Mouse (Mus musculus) skeletal muscle tissue, adult 2 months (tissue): ENCODE data around the gene Epha3.

Experiments used
- DNase-seq: peaks from one replicate; pipeline ENCODE4 v3.0.0-alpha.2; 2012; ENCODE audit warnings: low read depth, low spot score

Gene Epha3

DNA sequence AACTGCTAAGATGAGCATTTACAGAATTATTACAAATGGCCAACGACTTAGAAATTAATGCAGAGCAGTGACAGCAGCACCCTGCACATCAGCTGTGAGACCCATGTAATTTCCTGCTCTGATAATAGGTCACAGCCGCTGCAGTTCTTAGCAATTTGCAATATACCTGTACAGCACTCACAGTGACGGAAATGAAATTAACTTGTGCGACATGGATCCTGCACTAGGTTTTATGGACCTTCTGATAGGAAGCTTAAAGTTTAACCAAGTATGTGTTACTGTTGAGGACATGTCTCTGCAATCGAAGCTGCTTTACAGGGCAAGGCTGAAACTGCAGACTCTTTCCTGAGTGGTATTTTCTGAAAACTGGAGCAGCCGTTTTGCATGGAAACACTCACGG, 80.4 kb downstream of the Epha3 start:
- no peak for DNase-seq

DNA sequence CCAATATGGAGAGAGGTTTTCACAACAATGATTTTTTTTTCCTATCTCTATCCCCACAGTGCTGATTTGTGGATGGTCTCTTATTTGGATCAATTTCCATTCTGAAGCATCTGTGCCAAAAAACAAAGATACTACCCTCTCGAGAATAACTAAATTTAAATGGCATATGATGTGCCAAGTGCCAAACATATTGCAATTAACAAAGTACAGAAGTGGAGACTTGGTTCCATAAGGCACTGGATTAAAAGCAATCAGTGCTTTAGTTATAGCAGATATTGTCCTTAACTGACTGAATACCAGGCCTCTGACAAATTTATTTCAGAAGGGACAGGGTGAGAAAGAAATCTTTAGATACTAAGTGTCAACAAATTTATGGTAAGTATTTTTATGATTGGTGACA, 81.9 kb downstream of the Epha3 start:
- no peak for DNase-seq

DNA sequence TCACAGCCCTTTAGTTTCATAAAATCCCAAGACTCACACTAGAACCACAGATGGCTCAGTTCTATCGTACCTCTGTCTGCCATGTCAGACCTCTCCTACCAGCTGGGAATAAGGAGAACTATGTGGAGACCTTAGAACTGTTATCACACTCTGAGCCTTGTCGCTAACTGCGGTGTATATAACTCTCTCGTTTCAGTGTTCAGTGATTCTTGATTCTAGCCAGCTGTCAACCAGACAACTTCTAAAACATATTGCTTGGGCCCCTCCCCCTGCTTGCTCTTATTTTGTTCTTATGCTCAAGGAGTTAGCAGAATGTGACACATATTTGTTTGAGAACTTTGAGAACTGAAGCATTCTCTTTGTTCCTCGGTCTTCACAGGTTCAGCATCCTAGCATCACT, 83.8 kb downstream of the Epha3 start:
- DNase-seq: no peak

DNA sequence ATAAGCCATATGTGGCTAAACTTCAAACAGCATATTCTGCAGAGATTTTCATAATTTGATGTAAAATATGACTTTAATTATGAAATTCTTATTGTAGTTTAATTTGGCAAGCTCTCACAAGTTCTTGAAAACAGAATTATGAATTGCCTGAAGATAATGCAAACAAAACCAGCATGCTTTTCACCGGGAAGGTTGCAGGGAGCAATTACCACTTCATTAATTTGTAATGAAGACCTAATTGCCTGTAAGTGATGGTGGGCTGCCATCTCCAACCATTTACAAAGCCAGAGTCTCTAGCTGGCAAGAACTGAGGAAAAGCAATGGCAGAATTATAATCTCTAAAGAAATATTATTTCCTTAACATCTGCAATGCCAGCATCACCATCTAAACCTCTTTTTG, 86.2 kb downstream of the Epha3 start:
- DNase-seq: no peak

DNA sequence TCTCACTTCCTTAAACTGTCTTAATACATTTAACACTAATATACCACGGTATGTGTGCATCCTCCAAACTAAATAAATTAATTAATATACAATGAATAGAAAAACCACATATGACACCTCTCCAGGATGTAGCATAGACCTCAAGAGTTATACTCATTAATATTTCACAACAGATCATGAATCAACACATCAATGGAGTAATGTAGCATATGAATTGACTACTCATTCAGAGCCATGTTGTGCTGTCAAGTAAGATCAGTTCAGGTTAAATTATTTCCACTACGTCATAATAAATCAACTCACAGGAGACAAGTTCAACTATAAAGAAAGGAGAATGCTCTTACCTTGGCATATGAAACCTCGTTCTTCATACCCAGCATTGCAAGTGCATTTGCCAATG, 91.4 kb downstream of the Epha3 start:
- DNase-seq: no peak

DNA sequence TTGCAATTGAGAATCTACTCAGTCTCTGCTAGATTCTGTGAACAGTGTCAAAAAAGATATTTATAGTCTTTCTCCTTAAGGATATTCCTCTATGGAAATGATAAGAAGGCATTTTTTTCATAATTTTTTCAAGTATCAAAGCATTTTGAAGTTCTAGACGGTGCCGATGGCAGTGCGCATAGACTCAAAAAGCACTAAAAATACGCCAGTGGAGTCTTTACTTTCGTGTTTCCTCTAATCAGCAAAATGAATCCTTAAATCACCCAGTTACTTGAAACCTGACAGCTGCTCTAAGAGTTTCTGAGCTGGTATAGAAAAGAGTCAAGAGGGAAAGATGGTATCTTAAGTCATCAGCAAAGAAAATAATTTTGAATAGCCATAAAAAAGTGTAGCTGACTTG, 96.4 kb downstream of the Epha3 start:
- no peak for DNase-seq

DNA sequence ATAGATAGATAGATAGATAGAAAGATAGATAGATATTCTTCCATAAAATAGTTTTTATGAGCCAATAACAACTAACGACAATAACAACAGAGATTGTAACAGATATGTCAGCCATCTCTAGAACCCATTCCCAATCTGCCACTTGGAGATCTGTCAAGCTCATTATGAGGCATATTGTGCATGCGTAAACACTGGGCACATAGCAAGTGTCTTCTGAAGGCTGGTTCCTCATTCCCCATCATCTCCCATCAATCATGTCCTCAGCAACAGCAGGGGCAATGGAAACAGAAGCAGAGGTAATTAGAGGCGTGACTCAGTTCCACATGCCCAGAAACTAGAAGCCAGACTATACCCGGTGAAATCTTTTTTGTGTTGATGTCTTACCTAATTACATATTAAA, 102.8 kb downstream of the Epha3 start:
- no peak for DNase-seq

DNA sequence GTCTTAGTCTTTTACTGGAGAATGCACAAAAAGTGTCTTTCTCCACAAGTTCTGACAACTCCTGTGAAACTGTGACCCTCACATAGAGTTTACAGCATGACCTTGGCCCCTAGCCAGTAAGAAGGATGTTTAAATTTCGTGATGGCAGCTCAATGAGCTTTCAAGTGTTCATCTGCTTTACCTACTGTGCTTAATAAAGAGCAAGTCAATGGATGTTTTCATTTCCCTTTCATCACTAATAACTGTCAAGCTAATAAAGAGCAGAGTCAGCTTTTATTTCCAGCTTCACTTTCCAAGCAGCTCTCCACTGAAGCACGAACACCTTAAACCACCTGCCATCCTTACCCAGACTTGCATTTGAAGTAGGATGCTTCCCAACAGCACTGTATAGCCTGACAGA, 103.9 kb downstream of the Epha3 start:
- no peak for DNase-seq

DNA sequence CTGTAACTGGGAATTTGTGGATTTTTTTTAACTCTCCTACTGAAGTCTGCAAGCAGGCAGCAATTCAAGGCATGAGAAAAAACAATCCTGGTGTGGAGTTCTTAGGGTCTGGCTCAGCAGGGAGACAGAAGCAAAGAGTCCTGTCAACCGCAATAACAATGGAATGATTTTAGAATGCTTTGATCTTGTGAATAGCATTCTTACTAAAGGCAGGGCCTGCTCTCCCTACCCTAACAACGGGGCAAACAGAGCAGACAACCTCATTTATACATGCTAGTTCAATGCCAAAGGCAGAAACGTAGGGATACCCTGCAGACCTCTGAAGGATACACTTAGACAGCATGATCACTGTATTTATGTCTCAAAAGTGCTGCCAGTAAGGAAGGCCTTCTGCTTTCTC, 110.9 kb downstream of the Epha3 start:
- DNase-seq: no peak

DNA sequence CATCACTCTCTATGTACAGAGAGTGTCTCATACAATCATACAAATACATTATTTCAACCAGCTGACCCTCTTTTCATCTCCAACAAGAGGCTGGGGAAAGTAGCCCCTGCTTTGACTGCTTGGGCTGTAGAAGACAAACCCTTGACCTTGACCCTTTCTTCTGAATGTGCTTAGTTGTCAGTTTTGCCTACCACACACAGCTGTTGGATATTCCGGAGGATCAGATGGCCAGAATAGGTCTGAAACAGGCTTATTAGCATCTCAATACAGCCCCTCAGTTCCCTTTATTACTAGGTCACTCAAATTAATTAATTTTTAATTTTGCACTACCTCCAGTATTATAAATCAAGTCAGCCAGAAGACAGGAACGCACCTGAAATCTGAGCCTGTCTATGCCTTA, 116.2 kb downstream of the Epha3 start:
- no peak for DNase-seq

DNA sequence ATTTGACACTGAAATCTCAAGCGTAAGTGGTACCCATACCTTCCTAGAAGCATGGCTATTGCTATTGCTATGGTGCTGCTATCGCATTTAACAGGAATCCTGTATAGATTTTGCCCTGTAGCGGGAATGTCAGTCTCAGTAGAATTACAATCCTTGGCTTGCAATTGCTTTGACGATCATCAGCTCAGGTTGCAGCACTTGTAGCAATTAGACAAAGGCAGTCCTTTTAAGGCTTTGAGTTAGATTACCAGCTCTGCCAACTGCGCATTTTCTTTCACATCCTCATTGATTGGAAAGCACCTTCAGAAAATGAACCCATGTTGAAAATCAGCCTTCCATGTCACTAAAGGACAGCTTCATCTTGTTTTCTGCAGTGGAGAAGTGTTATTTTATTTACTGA, 118.5 kb downstream of the Epha3 start:
- no peak for DNase-seq

DNA sequence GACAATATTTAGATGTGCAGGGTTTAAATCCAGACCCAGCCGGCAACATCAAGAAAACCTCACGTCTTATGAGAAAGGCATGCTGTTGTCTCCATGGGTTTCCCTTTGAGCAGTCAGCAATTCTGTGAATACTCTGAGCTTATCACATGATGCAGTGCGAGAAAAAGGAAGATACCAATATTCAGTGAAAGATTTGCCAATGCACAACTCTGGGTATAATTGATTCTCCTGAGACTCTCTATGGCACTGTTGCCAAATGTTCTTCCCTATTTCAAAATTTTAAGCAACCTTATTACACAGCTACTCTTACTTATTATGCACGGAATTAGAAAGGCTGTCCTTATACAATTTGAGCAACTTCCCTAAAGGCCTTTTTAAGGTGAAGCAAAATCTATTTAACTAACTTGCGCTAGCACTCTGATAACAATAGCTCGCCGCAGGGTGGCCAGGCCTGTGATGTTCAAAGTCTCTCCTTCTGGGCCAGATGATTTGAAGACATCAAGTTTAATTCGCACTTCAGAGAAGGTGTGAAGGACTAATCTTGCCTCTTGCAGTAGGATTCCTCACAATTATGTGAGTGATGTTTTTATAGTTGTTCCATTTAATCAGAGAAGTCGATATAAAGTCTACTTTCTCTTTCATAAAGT, 120.6 kb downstream of the Epha3 start:
- DNase-seq: no peak

DNA sequence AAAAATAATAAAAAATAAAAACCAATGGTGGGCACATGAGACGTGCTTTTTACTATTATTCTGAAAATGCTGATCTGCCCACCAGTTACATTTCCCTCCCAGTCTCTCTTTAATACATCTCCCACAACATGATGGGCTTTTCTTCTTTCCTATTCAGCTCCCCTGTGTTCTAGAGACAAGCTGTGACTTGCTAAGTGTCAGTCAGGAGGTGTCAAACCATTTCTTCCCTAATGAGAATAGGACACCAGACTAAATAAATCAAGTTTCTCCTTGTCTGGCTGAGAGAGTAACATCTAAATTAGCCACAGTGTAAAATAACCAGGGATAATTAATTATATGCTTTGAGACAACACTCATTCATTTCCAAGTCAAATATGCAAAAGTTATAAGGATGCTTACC, 144.7 kb downstream of the Epha3 start:
- DNase-seq: no peak

DNA sequence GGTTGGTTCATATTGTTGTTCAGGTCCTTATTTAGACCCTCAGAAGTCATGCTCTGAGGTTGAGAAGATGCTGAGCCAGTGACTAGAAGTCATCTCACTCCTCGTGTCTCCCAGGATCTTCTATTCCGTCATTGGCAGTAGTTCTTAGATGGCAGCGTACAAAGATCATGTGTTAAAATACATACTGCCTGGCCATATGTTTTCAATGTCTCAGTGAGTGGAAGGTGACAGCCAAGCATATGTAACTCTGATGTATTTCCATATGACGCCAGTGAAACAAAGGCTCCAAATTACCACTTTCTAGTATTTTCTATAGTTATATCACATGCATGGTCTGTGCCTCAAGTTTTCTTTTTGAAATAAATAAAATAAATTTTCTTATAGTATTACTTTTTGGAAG, 146.7 kb downstream of the Epha3 start:
- no peak for DNase-seq

DNA sequence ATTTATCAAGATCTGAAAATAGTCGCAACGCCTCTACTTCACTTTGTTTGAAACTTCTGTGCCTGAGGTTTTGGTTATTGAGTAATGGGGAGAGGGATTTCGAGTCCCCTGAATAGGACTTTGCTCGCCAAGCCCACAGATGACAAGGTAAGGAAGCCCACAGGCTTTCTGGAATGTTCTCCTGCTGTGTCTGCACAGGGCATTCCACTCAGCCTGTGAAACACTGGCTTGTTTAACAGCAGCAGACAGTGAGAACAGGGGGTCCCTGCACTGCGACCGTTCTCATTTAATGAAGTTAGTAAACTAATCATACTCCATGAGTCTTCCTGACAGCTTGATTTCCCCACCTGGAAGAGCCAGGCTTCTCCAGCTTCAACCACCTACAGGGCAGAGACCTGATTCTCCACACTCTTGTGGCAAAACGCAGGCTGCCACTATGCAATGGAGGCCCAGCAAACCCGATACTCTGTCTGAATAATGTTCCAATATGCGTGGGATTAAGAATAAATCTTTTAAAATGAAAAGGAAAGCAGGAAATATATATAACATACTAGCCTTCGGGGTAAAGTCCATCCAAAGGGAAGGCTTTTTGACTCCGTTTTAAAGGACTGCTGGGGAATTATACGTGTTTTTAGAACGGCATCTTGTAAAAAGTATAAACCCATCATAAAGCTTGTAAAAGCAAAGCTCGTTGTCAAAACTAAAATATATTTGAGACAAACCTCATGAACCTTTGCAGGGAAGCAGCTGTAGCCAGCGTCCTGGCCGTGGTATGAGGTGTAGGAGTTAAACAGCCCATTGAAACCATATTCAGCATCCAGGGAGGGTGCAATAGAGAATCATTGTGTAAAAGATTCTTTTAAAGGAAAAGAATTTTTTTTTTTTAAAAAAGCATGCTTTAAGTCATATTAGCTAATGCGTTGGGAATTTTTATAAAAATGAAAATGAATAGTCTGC, 156.8 kb downstream of the Epha3 start:
- no peak for DNase-seq

DNA sequence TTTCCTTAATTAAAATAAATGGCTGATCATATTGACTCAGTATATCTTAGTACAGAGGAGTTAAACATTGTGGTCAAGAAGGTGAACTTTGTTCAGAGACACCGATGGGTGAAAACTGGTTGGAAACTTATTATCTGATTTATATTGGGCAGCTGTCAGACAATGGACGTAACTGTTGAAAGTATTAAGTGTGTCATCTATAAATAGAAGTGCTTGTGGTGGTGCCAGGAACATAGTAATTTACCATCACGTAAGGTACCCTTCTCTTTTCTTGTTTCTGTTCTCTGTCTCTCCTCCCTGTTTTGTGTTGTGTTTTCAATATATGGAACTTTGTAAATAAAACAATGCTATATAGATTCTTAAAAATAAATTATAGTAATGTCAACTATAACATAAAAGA, 174.6 kb downstream of the Epha3 start:
- no peak for DNase-seq

DNA sequence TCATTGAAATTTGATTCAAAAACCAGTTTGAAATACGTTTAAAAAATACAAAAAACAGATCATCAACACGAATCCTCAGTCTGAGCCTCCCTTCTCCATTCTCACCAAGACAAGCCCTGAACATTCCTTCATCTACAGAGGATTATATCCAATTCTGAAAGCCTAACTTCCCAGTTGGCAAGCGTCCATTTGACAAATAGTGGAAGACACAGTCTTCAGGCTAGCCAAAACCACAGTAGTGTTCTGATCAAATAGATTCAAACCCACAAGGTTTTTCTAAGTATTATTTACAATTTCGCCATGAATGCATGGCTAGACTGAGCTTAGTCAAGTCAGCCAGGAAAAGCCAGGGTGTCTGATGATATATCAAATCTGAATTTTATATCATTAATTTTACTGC, 179.8 kb downstream of the Epha3 start:
- DNase-seq: no peak

DNA sequence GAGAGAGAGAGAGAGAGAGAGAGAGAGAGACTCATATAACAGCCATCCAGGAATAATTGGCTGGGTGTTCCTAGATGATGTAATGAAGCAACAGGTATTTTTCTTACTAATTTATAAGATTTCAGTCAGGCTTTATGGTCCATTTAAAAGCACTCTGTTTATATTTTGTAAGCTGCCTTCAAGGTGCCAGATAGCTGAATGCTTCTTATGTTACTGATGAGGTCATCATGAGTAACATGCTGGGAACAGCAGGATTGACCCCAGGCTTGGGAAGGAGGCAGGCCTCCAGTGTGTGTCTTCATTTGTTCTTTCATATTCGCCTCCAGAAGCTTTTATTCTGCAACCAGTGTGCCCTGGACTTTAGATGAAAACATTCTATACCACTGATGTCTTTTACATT, 189.5 kb downstream of the Epha3 start:
- DNase-seq: peak; percentile 7

DNA sequence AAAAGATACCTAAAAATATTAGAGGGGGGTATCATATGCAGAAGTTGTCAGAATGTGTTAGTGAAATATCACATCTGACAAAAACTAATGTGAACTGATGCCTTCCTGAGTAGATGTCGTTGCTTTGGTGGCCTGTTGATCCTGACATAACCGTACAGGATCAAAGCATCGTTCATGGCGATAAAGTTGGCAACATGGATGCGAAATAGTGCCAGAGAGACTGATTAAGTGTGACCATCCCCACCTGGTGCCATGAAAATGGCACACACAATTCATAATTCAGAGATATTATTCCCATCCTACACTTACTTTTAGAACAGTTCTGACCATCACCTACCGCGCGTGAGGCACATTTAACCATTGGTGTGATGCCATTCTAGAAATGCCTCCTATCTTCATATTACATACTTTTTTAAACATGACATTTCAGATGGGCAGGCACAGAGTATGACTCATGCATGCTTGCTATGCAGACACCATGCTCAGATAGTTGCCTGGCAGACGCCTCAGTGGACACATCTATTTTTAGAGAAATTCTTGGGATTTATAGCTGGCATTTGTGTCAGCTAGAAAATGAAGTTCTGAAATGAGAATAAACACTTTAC, 190.6 kb downstream of the Epha3 start:
- DNase-seq: peak; percentile 45

DNA sequence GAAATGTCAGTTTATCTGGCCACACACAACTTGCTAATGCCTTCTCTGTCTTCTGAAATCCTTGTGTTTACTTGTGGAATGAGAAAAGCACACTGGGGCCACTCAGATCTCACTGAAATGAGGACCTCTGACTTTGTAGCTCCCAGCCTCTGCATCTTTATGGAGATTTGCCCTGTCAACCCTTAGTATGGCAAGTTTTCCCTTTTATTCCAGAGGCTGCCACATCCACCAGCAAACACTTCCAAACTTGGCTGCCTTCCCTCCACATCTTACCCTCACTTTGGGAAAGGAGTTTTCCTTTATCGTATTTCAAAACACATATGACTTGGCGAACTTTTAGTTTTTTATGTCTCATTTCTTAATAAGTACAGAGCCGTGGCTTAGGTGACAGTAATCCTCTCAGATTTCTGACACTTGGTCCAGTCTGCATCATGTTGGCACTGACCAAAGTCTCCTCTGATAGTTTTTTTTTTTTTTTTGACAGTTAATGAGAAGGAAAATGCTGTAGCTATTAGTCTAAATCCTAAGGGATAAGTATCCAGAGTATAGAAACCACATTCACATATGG, 198.0 kb downstream of the Epha3 start:
- no peak for DNase-seq

DNA sequence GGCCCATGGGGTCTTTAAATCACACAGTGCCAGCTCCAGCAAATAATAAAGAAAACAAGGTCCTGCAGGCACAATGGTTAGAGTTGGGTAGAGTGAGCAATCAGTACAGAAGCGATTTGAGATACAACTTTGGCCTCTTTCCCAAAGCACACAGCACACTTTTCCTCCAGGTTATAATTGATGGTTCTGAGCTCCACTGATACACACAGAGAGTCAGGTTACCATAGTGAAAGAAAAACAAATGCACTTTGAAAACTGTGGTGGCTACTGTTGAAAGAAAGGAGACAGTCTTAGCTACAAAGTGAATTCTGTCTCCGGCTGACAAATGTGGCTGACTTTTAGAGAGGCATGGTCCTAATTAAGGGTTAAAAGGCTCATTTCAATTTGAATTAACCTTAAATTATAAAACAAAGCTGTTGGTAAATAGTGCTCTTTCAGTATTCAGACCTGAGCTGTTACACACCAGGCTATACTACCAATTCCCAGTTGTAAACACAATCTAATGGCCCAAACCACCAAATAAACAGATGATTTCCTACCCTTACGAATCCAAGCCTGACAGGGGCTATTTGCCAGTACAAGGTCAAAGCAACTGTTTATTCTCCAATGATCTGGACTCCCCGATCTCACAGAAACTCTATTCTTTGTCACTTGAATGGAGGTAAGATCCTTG, 205.5 kb downstream of the Epha3 start:
- DNase-seq: no peak

DNA sequence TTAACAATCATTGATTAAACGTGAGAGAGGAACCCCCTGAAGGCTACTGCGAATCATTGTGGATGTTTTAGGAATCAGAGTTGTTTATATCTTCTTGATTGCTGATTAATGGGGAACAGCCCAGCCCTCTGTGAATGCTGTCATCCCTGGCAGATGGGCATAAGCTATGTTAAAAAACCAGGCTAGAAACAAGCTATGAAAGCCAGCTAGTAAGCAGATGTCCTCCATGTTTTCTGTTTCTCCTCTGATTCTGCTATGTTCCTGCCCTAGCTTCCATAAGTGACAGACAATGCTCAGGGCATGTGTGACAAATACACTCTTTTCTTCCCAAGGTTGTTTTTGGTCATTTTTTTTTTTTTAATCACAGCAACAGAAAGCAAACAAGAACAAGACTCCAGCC, 206.2 kb downstream of the Epha3 start:
- no peak for DNase-seq
